Mouse (Mus musculus): ENCODE results near the gene Olfr461. TPM values are rescaled to one million over a fixed set of nuclear protein-coding genes. Genes with fewer than 3 reads are reported as not detected.
"Not testable (repeated sequence)": the region's sequence is repeated elsewhere in the genome, so short reads cannot be mapped to it uniquely, and the experiment has no call there.

Olfr461 gene
- total RNA-seq (2014; rRNA removed) (not detected in 2 replicates), polyA plus RNA-seq (2012; rRNA removed) (not detected in 2 replicates)

DNA sequence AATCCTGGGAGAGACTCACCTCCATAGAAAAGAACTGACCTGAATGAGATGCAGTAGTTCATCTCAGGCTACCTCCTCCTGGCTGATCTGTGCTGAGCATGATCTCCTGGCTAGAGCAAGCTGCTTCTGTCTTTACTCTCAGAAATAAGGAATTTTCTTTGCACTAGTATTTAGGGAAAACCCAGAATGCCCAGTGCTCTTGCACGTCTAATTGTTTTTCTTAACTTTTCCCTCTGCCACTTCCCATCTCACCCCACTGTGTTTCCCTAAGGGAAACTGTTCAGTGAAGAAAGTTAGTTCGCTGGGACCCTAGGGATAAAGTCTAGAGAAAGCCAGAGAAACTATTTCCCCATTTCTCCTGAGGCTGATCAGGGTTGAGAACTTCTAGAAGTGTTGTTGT is at the start of gene Olfr461:
TSS of gene Olfr461 (minus strand) at position 101 of the 400 bp plus-strand sequence.
- Histone ChIP-seq H3K36me3 (ENCODE audit: control insufficient read depth, insufficient read depth, low read length) (no peaks in the 10 kb centered on the region), H3K27ac (replicated peaks; ENCODE audit: insufficient read depth, low read depth, low read length) (no peak within 1 kb of the TSS), H3K9ac (ENCODE audit: low read depth, low read length) (no peak within 1 kb of the TSS), H3K4me3 (ENCODE audit: insufficient read depth, low read depth, low read length) (no peak within 1 kb of the TSS), H3K27me3 (ENCODE audit: control insufficient read depth, insufficient read depth, low read length) (no peaks in the 10 kb centered on the region), H3K79me2 (ENCODE audit: control insufficient read depth, insufficient read depth, low read length) (no peaks in the 10 kb centered on the region), H3K4me1 (ENCODE audit: control insufficient read depth, insufficient read depth, low read length) (no peaks in the 10 kb centered on the region)
- WGBS, result 84% methylated on average over 2 of the region's 2 CpGs
- no peak for DNase-seq (ENCODE audit: extremely low read depth, low read depth, low spot score)
- no peak for TF ChIP-seq POLR2A (IDR thresholded peaks at IDR 0.05; ENCODE audit: extremely low read depth, insufficient read depth, low read length)
- TF ChIP-seq CTCF (IDR thresholded peaks at IDR 0.05; ENCODE audit: low read depth, low read length), result no peak

GRCm38 (mm10) chr6:40598546-40598945 is 43.7 kb upstream of the Olfr461 start:
- WGBS, result 39% methylated on average over 4 of the region's 4 CpGs
- H3K4me1 ChIP-seq (ENCODE audit: control insufficient read depth, insufficient read depth, low read length); H3K9ac ChIP-seq (ENCODE audit: low read depth, low read length); H3K36me3 ChIP-seq (ENCODE audit: control insufficient read depth, insufficient read depth, low read length); DNase-seq (ENCODE audit: extremely low read depth, low read depth, low spot score); H3K27ac ChIP-seq (replicated peaks; ENCODE audit: insufficient read depth, low read depth, low read length); H3K4me3 ChIP-seq (ENCODE audit: insufficient read depth, low read depth, low read length); H3K27me3 ChIP-seq (ENCODE audit: control insufficient read depth, insufficient read depth, low read length); H3K79me2 ChIP-seq (ENCODE audit: control insufficient read depth, insufficient read depth, low read length): not testable (repeated sequence)

DNA sequence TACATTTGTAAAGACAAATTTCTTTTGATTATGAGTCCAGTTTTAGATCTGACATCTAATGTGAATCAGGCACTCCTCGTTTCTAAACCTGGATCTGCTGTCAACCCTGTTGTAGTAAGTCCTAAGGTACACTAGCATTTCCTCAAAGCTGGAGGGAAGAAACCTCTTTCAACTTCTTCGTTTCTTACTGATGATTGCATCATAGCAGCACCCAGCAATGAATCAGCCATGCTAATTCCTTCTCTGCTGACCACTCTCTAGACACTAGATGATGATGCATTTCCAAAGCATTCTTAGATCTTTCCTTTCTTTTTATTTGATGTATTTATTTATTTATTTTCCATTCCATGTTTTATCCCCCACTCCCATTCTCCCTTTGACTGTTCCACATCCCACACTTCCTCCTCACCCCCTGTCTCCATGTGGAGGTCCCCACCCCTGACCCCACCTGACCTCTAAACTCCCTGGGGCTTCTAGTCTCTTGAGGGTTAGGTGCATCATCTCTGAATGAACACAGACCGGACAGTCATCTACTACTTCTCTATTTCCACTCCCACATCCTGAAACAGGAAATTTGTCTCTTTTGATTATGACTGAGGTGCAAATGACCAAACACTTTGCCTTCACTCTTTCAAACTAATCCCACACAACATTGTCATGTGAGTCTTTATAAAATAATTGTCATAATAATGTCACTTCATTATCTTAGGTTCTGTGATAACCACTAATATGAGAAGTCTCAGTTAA is 40.1 kb upstream of the Olfr461 start:
- no peak overlapping the region for H3K4me3 ChIP-seq (ENCODE audit: insufficient read depth, low read depth, low read length)
- H3K79me2 ChIP-seq (ENCODE audit: control insufficient read depth, insufficient read depth, low read length), result no peaks in the 10 kb centered on the region
- no peak for DNase-seq (ENCODE audit: extremely low read depth, low read depth, low spot score)
- no peak overlapping the region for H3K9ac ChIP-seq (ENCODE audit: low read depth, low read length)
- H3K27ac ChIP-seq (replicated peaks; ENCODE audit: insufficient read depth, low read depth, low read length), result no peak overlapping the region
- H3K27me3 ChIP-seq (ENCODE audit: control insufficient read depth, insufficient read depth, low read length), result no peaks in the 10 kb centered on the region
- no peaks in the 10 kb centered on the region for H3K36me3 ChIP-seq (ENCODE audit: control insufficient read depth, insufficient read depth, low read length)
- TF ChIP-seq CTCF (IDR thresholded peaks at IDR 0.05; ENCODE audit: low read depth, low read length) (no peak), POLR2A (IDR thresholded peaks at IDR 0.05; ENCODE audit: extremely low read depth, insufficient read depth, low read length) (no peak)
- no peaks in the 10 kb centered on the region for H3K4me1 ChIP-seq (ENCODE audit: control insufficient read depth, insufficient read depth, low read length)
- WGBS, result 62% methylated on average over 3 of the region's 3 CpGs

- Histone ChIP-seq H3K4me3 (ENCODE audit: insufficient read depth, low read depth, low read length) (no peak overlapping the region), H3K36me3 (ENCODE audit: control insufficient read depth, insufficient read depth, low read length) (no peaks in the 10 kb centered on the region), H3K79me2 (ENCODE audit: control insufficient read depth, insufficient read depth, low read length) (no peaks in the 10 kb centered on the region), H3K9ac (ENCODE audit: low read depth, low read length) (no peak overlapping the region), H3K4me1 (ENCODE audit: control insufficient read depth, insufficient read depth, low read length) (no peaks in the 10 kb centered on the region), H3K27me3 (ENCODE audit: control insufficient read depth, insufficient read depth, low read length) (no peaks in the 10 kb centered on the region), H3K27ac (replicated peaks; ENCODE audit: insufficient read depth, low read depth, low read length) (no peak overlapping the region)
- WGBS, result 95% methylated on average over 2 of the region's 2 CpGs
- DNase-seq (ENCODE audit: extremely low read depth, low read depth, low spot score), result no peak
- TF ChIP-seq POLR2A (IDR thresholded peaks at IDR 0.05; ENCODE audit: extremely low read depth, insufficient read depth, low read length), result no peak
- TF ChIP-seq CTCF (IDR thresholded peaks at IDR 0.05; ENCODE audit: low read depth, low read length), result no peak
Measured at GRCm38 (mm10) chr6:40588346-40588745, 33.5 kb upstream of the Olfr461 start.

- H3K79me2 ChIP-seq (ENCODE audit: control insufficient read depth, insufficient read depth, low read length), result no peaks in the 10 kb centered on the region
- no peak within 1 kb of the TSS for H3K4me3 ChIP-seq (ENCODE audit: insufficient read depth, low read depth, low read length)
- H3K36me3 ChIP-seq (ENCODE audit: control insufficient read depth, insufficient read depth, low read length), result no peaks in the 10 kb centered on the region
- no peaks in the 10 kb centered on the region for H3K4me1 ChIP-seq (ENCODE audit: control insufficient read depth, insufficient read depth, low read length)
- TF ChIP-seq POLR2A (IDR thresholded peaks at IDR 0.05; ENCODE audit: extremely low read depth, insufficient read depth, low read length) (no peak), CTCF (IDR thresholded peaks at IDR 0.05; ENCODE audit: low read depth, low read length) (no peak)
- no peak within 1 kb of the TSS for H3K9ac ChIP-seq (ENCODE audit: low read depth, low read length)
- no peaks in the 10 kb centered on the region for H3K27me3 ChIP-seq (ENCODE audit: control insufficient read depth, insufficient read depth, low read length)
- WGBS, result 66% methylated on average over 5 of the region's 5 CpGs
- no peak for DNase-seq (ENCODE audit: extremely low read depth, low read depth, low spot score)
- no peak within 1 kb of the TSS for H3K27ac ChIP-seq (replicated peaks; ENCODE audit: insufficient read depth, low read depth, low read length)
Measured at GRCm38 (mm10) chr6:40585645-40586044, 30.8 kb upstream of the Olfr461 start, which contains the start of gene Clec5a. Clec5a (minus strand) TSS chr6:40585821.

DNA sequence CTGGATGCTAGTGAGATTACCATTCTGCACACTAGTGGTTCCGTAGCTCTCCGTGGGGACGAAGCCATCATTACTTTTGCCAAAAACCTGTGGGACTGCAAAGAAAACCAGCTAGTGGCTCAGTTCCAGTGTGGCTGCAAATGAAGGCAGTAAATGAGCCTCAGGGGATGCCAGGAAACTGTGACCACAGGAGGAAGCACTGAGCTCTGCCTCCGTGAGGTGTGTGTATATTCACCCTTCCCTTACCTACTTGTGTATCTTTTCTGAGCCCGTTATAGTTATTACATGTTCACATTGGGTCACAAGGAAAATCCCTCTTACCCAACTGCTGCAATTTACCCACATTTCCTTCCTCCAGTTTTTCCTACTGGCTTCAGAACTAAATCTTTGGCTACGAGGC is 29.5 kb upstream of the Olfr461 start:
- WGBS, result 81% methylated on average over 6 of the region's 6 CpGs
- H3K9ac ChIP-seq (ENCODE audit: low read depth, low read length), result no peak overlapping the region
- no peak overlapping the region for H3K4me3 ChIP-seq (ENCODE audit: insufficient read depth, low read depth, low read length)
- no peaks in the 10 kb centered on the region for H3K4me1 ChIP-seq (ENCODE audit: control insufficient read depth, insufficient read depth, low read length)
- no peak overlapping the region for H3K27ac ChIP-seq (replicated peaks; ENCODE audit: insufficient read depth, low read depth, low read length)
- H3K27me3 ChIP-seq (ENCODE audit: control insufficient read depth, insufficient read depth, low read length), result no peaks in the 10 kb centered on the region
- DNase-seq (ENCODE audit: extremely low read depth, low read depth, low spot score), result no peak
- no peak for TF ChIP-seq CTCF (IDR thresholded peaks at IDR 0.05; ENCODE audit: low read depth, low read length)
- TF ChIP-seq POLR2A (IDR thresholded peaks at IDR 0.05; ENCODE audit: extremely low read depth, insufficient read depth, low read length), result no peak
- no peaks in the 10 kb centered on the region for H3K36me3 ChIP-seq (ENCODE audit: control insufficient read depth, insufficient read depth, low read length)
- H3K79me2 ChIP-seq (ENCODE audit: control insufficient read depth, insufficient read depth, low read length), result no peaks in the 10 kb centered on the region

Measured in liver, adult 2 months (tissue).